Mouse (Mus musculus) small intestine, adult 2 months (tissue): ENCODE data around the gene Myl6.

ENCODE experiments used
- CTCF ChIP-seq: fragments of 200-500 bp; IDR thresholded peaks from 2 replicates; pipeline ENCODE4 v1.5.1; 2012; ENCODE audit warnings: low read depth, mild to moderate bottlenecking, control low read depth, inconsistent platforms, low read length, moderate library complexity, mixed read lengths; ENCODE audit not compliant: insufficient replicate concordance, insufficient read length; ENCODE audit errors: extremely low read depth
- POLR2A ChIP-seq: fragments of 200-500 bp; IDR thresholded peaks from 2 replicates; pipeline ENCODE4 v1.6.1; 2012; ENCODE audit warnings: low read depth, mild to moderate bottlenecking, control low read depth, inconsistent platforms, low read length, moderate library complexity

DNA sequence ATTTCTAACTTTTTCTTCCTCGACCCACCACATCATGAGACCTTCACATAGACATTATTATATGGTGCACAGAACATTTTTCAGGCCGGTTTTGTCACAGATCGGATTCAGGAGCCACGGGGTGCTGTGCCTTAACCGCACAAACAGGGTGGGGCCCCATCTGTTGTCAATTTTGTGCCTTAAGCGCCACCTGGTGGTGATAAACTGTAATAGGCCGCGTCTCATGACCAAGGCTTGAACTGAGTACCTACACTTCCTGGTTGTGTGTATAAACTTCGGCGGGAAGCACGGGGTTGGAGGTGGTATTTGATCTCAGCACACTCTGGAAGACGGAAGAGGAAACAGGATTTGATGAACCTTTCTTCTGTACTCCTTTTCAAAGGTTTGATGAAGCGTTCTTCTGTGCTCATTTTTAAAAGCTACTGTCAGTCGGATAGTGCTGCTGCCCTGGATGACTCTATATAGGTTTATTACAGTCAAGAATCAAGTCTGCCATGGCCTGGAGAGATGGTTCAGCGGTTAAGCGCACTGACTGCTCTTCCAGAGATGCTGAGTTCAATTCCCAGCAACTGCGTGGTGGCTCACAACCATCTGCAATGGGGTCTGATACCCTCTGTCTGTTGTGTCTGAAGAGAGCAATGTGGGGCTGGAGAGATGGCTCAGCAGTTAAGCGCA is 42.5 kb upstream of the Myl6 start:
- TF ChIP-seq CTCF (peak; percentile 84; the same call in 1 of the 2 replicates), POLR2A (no peak)
